In the genomic region with DNA sequence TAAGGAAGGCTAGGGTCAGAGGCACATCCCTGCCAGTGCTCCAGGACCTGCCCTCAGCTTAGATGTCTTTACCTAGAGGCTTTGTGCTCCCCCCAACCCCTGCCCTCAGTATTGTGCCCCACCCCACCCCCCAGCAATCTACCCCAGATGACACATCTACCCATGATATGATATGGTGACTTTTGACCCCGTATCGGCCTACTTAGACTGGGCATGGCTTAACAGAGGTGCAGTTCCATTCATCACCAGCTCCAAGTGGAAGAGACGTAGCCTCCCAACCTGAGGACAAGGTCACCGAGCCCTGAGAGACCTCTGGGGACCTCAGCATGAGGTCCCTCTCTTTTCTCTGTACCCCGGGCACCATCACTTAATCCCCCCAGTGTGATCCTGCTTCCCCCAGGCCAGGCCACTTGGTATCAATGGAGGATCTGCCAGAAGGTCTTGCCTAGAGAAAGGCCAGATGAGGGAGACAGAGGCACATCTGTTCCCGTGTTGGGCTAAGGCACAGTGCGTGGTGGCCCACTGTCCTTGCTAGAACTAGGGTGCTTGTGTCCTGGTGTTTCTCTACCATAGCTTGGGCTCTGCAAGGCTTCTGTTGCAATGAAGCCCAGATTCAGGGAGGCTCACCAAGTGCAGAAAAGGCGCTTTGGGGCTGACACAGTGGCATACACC, we compare ENCODE assay signal across 14 mouse cellular contexts. TPM values are rescaled to one million over a fixed set of nuclear protein-coding genes. Genes with fewer than 3 reads are reported as not detected.
DNase-seq lines count a peak whose midpoint lies in the region; TF ChIP-seq lines count a peak whose summit lies in the region.
"Had no signal": no experiment of that assay in that cellular context is flagged by ENCODE, and none has a peak within 500 bp of the region (broad histone marks: within the 10 kb centered on the region; RNA-seq: fewer than 3 reads in every experiment).

No protein-coding gene starts in this region.

- 0 out of 2 replicates have a peak overlapping the region, but pooled peaks have one; percentile 5 for H3K9ac ChIP-seq in heart, adult 2 months (ENCODE audit: low read depth, low read length)
- H3K9ac ChIP-seq: liver, embryonic 12.5 days; lung, embryonic 15.5 days; midbrain, embryonic 15.5 days had no signal

- H3K4me3 ChIP-seq in heart, adult 2 months: no peak overlapping the region
- no peak overlapping the region for H3K4me3 ChIP-seq in left cerebral cortex, adult 2 months
- H3K4me3 ChIP-seq: liver, embryonic 12.5 days; lung, embryonic 15.5 days; midbrain, embryonic 15.5 days had no signal

- intact Hi-C loops in heart, adult 2 months (cut with DNase I): loop anchor here (10.0 kb wide), 2 partner anchors 50 to 230 kb away; no protein-coding TSS in a partner anchor
- intact Hi-C loops in heart, postnatal 14 days (cut with DNase I): no loop called here
- intact Hi-C loops in left cerebral cortex, adult 2 months (cut with DNase I): loop anchor here (10.0 kb wide), 1 partner anchor 440 kb away; no protein-coding TSS in a partner anchor

- no peak for TF ChIP-seq POLR2A in heart, adult 2 months (IDR thresholded peaks at IDR 0.05; ENCODE audit: insufficient read depth, low read depth, low read length)

- no peak for DNase-seq in heart, adult 2 months
- no peak for DNase-seq in heart, postnatal 14 days
- no peak for DNase-seq in left cerebral cortex, adult 2 months (ENCODE audit: extremely low spot score in 1 of 2, low spot score in 2 of 2)
- DNase-seq in left cerebral cortex, adult 18-20 months (ENCODE audit: low spot score in 2 of 2): no peak
- DNase-seq in cerebellum, adult 8-10 months: peak; percentile 23
- peak; percentile 12 to 28 for DNase-seq in cerebellum, postnatal 14 days
- DNase-seq in spleen, postnatal 10 days (ENCODE audit: low spot score in 2 of 2): no peak
- DNase-seq: adrenal gland, postnatal 14 days; heart, postnatal 36 days; right cerebral cortex, postnatal 4 days; thymus, adult 18-20 months had no signal

- TF ChIP-seq CTCF in heart, adult 2 months (IDR thresholded peaks at IDR 0.05): no peak
- no peak for TF ChIP-seq CTCF in left cerebral cortex, adult 2 months (IDR thresholded peaks at IDR 0.05)

- peaks cover 61% of the 10 kb centered on the region for H3K4me1 ChIP-seq in heart, adult 2 months (ENCODE audit: control insufficient read depth, insufficient read depth, low read length)

- H3K27me3 ChIP-seq in heart, adult 2 months (ENCODE audit: control insufficient read depth, insufficient read depth, low read length): no peaks in the 10 kb centered on the region
- H3K27me3 ChIP-seq: lung, embryonic 15.5 days; midbrain, embryonic 15.5 days had no signal

- peak overlapping the region; percentile 86 for H3K27ac ChIP-seq in heart, adult 2 months
- H3K27ac ChIP-seq in left cerebral cortex, adult 2 months: peak overlapping the region; percentile 82
- H3K27ac ChIP-seq: liver, embryonic 12.5 days; lung, embryonic 15.5 days; midbrain, embryonic 15.5 days had no signal

- 0 out of 2 replicates have a peak, but pooled peaks cover 2% of the 10 kb centered on the region for H3K79me2 ChIP-seq in heart, adult 2 months (replicated peaks; ENCODE audit: control insufficient read depth, insufficient read depth, low read length)

- peaks cover 49% of the 10 kb centered on the region for H3K36me3 ChIP-seq in heart, adult 2 months (ENCODE audit: control insufficient read depth, insufficient read depth, low read length)
- H3K36me3 ChIP-seq: liver, embryonic 12.5 days had no signal

- WGBS in heart, adult 2 months: 70% methylated on average over 8 of the region's 8 CpGs

- no peak for TF ChIP-seq EP300 in heart, adult 2 months (IDR thresholded peaks at IDR 0.05; ENCODE audit: insufficient read depth, low read depth, low read length)

RNA-seq across cellular contexts. Expression of a gene that starts 30.3 kb away (rescaled TPM):
- total RNA-seq in heart, adult 2 months (2021): 10 to 100 TPM; 53.1 to 60.7 TPM
- 12.9 and 25.4 TPM in 2 replicates for polyA plus RNA-seq in heart, adult 2 months (2012; rRNA removed)
- 10 to 100 TPM; 50.7 to 60.1 TPM for total RNA-seq in heart, postnatal 14 days (2021)
- total RNA-seq in left cerebral cortex, adult 2 months (2021): 1 to 10 TPM; 3.6 TPM
- total RNA-seq in left cerebral cortex, adult 18-20 months (2021): 1 to 10 TPM; 3.2 to 4.1 TPM

Comparison
In these comparisons a context has a peak if more than half of its experiments do, and no peak if none do; other contexts are left out.
1. DNase-seq: peak in cerebellum, adult 8-10 months (single experiment) and cerebellum, postnatal 14 days (2 of 2); none in heart, adult 2 months (0 of 2), heart, postnatal 14 days (0 of 2), left cerebral cortex, adult 2 months (0 of 2), left cerebral cortex, adult 18-20 months (0 of 2) and spleen, postnatal 10 days (0 of 2).
2. RNA of a gene that starts 30.3 kb away (total RNA-seq): 53.1 to 60.7 TPM in heart, adult 2 months and 50.7 to 60.1 TPM in heart, postnatal 14 days; 3.2 to 4.1 TPM in left cerebral cortex, adult 18-20 months and 3.6 TPM in left cerebral cortex, adult 2 months; every median in the first group is over 10 times any median in the second.